Mouse (Mus musculus) telencephalon, adult 2 months (tissue): ENCODE results near the gene Znhit6.

ENCODE experiments used
- DNase-seq: peaks from one replicate; pipeline ENCODE4 v3.0.0-alpha.2; 2011; ENCODE audit warnings: low read depth, low spot score

Gene Znhit6

GRCm38 (mm10) chr3:145575743-145576481 is at the start of gene Znhit6:
Gene Znhit6 (plus strand): TSS chr3:145576205.
- peak; percentile 94 for DNase-seq

GRCm38 (mm10) chr3:145537870-145538269 is 38.1 kb upstream of the Znhit6 start:
- DNase-seq: no peak

DNA sequence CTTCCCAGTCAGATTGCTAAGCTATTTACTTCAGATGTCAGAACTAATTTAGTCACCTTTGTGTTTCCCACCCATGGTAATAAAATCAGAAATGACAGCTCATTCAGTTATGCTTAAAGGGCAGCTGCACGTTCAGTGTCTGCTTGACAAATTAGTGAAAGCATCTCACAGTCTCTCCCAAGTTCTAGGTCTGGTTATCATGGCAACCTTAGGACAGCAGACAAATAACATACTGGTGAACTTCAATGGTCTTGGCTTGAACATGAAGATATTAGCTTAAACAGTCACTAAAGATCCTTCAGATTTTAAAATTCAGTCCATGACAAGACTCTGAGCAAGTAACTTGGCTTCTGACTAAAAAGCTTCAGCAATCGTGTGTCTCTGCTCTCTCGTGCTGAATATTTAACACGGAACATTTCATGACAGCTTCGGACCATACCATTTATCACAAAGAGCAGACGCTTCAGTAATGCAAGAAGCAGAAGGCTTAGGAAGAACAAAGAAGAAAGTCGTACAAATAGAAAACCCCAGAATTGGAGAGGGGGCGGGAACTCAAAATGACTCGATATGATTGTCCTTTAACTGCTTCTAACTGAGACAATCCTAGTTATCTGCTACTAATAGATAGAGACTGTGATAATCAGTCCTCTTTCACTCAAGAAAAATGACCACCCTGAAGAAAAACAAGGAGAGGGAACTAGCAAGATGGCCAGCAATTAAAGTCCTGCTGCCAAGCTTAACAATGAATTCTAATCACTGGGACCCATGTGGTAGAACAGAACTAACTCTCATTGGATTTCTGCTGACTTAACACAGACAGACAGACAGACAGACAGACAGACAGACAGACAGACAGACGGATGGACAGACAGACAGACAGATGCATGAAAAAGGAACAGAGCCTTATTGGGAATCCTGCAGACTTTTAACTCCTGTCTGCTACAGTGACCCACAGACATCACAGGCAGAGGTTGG is 27.3 kb upstream of the Znhit6 start:
- no peak for DNase-seq

GRCm38 (mm10) chr3:145550216-145550615 is 25.8 kb upstream of the Znhit6 start:
- DNase-seq: no peak

DNA sequence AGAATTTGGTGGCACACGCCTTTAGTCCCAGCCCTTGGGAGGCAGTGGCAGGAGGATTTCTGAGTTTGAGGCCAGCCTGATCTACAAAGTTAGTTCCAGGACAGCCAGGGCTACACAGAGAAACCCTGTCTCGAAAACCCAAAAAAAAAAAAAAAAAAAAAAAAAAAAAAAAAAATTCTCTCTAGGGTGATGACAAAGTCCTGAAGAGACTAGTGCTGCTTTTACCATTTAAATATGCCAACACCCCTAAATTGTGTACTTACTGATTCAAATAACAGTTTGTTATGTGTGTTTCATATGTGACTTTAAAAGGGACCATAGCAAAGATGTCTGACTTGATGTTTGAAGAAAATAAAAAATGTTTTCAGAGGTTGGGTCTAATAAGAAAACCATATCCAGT is 21.6 kb upstream of the Znhit6 start:
- DNase-seq: no peak

DNA sequence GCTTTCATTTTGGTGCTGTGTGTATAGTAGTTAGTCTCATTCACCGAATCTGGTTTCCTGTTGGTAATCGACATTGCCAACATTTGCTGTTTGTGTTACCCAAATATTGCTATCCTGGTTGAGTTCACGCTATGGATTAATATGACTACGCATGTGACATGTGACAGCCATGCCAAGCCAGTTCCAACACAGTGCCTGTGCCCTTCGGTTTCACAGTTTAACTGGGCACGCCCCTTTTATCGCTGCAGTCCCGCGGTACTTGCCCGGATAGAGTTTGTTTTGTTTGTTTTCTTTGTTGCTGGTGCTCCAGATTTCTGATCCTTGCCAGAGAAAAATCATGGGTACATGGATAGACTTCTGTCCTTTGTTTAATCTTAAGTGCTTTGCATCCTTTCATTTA is 19.8 kb upstream of the Znhit6 start:
- no peak for DNase-seq

DNA sequence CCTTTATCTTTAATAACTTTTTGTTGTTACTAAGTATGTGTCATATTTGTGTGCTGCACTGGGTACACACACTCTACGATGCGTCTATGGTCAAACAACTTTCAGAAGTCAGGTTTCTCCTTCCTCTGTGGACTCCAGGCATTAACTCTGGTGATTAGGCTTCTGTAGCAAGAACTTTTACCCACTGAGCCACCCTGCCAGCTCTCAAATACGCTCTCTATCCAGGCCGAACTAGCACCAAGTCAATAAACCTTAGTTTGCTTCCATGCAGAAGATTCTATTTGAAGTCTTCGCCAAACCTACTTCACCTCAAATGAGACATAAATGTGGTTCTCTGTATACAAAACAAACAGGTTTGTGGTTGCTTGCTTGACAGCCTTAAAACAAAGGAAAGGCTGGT is 16.3 kb upstream of the Znhit6 start:
- no peak for DNase-seq

DNA sequence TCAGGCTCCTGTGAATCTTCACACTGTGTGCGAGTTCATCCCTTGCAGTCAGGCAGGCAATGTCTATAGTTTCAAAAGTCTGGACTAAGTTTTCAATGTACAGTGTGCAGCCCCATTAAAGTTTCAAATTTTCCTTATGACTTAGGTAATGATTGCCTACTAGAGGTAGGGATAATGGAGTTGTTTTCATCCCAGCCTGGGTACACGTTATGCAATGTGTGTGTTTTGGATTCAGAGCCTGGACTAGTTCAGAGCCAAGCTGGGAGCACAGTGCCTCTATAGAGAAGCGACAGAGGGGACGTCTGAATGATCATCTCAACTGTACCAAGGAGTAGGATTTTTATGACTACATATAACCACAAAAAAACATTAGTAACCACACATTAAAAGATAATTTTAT is 15.9 kb upstream of the Znhit6 start:
- DNase-seq: no peak

DNA sequence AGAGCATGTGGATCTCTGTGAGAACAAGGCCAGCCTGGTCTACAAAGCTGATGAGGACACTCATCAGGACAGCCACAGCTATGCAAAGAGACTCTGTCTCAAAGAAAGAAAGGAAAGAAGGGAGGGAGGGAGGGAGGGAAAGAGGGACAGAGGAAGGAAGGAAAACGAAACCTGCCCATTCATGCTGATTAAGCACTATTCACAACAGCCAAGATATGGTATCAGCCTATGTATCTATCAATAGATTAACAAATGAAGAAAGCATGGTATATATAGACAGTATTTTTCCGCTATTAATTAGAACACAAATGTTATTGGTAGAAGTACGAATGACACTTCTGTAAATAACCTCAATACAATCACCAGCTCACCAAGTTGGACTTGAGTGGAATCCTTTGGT is 1.5 kb upstream of the Znhit6 start:
- DNase-seq: no peak

DNA sequence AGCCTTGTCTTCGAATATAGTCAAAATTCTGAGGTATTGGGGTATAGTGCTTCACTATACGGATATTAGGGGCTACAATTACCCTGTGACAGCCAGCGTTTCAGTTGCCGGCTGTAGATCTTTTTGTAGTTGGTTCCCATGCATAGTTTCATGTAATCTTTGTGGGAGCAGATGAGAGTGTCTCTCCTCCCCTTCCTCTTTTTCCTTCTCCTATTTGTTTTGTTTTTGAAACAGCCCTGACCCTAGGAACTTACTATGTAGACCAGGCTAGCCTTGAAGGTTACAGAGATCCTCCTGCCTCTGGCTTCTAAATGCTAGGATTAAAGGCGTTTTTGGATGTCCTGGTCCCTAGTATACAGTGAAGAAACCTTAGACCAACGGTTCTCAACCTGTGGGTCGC is 665 bp upstream of the Znhit6 start:
- DNase-seq: no peak

DNA sequence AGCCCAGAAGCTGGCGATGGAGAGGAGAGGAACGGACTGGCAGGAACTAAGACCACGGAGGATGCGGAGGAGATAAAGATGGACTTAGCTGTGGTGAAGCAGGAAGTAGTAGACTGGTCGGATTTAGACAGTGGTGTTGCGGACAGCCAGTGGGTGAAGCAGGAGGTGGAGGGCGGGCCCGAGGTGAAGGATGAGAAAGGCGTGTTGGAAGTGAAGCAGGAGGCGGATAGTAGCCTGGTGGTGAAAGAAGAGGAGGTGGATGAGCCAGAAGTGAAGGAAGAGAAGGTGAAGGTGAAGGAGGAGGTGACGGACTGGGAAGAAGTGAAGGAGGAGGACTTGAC is 447 bp downstream of the Znhit6 start:
- no peak for DNase-seq

DNA sequence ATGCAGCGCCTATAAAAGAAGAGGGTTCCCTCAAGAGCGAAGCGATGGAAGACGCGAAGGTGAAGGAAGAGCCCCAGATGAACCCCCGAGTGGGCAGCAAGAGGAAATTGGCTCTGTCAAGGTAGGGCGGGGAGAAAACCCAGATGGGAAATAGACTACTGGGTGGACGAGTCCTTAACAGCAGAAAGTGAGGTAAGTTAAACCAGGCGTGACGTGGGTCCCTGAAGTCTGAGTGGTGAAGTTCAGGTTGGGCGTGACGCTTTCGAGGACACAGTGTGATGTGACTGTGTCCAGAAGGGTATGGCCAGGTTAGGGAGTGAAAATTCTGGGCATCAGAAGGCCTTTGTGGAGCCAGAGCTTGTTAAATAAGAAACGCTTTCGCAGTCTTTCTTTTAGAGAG is 871 bp downstream of the Znhit6 start:
- no peak for DNase-seq

- DNase-seq: no peak
Measured at GRCm38 (mm10) chr3:145583043-145583442, 7.0 kb downstream of the Znhit6 start.

DNA sequence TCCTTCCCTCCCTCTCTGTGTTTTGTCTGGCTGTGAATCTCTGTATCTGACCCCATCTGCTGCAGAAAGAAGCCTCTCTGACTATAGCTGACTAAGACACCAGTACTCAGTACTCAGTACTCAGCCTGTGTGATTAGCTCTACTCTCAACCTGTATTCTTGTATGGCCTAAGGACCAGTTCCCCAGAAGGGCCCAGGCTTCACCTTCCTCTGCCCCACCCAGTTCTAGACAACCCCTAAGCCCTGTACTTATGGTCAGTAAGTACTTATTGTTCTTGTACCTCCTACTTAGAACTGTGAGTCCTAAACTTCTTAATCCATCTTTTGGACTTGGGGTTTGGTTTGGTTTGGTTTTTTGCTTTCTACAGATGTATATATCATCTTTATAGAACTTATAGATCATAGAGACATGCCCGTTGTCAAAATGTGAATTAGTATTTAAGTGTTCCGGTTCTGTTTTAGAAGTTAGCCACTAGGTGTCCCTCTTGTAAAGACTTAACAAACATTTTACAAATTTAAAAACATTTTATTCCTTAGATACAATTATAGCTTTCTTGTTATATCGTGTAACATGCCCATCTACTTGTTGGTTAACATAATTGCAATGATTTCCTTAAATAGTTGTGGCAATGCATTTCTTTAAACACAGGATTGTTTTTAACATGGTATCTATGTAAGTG is 7.7 kb downstream of the Znhit6 start:
- peak; percentile 18 for DNase-seq

- no peak for DNase-seq
Measured at GRCm38 (mm10) chr3:145590562-145590961, 14.6 kb downstream of the Znhit6 start.

DNA sequence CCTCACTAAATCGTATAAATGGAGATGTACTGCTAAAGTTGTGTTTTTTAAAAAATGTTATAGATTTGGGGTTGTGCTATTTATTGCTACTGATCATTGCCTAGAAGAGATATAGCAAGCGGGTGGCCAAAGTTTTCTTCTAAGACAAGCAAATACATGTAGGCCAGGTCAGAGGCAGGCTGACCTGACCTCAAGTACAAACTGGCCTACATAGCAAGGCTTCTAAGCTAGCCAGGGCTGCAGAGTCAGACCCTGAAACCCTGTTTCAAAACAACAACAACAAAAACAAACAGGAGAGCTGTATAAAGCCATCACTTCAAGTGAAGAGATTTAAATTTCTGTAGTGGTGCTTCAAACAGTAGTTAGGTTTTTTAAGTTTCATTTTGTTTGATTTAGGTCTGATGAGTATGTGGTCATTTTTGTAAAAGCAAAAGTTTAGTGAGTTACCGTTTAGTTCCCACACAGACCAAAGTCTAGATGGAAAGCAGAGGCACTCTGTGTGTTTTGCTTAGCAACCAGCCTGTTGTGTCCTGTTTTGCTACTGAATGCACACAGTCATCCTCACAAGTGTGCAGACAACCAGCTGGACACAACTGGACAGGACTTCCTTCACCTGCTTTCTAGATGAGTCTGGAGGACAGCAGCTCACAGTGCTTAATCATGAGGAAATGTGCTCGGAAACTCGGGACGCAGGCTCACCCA is 16.0 kb downstream of the Znhit6 start:
- DNase-seq: no peak

- DNase-seq: no peak
Measured at GRCm38 (mm10) chr3:145595354-145595753, 19.3 kb downstream of the Znhit6 start.

DNA sequence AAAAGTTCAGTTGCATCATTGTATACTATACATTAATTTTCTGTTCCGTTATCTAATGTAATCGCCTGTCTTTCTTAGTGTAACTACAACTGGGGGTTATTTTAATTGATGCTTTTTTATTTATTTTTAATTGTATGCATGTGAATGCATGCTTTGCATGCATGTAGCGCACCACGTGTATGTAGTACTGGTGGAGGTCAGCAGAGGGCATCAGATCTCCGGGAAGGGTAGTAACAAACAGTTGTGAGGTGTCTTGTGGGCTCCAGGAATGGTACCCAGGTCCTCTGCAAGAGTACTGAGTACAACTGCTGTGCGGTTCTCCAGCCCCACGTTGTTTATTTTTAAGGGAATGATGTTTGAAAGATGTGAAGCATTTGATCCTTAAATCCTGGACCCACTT is 23.1 kb downstream of the Znhit6 start:
- DNase-seq: no peak

DNA sequence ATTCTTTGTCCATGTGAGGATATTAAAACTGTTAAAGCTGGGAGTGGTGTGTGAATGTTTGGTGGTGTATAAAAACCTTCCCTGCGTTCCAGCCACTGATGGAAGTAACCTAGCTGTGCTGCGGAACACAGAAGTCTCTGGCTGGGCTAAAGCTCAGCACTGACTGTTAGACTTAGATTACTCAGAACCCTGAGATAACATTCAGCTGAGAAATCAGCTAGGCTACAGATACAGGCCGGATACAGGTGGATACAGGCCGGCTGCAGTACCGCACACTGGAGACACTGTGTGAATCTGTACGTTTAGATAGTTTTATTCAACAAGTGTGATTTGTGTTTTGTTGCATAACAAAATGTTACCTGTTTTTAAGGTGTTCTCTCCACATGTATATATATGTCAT is 24.8 kb downstream of the Znhit6 start:
- DNase-seq: no peak

GRCm38 (mm10) chr3:145601345-145601744 is 25.3 kb downstream of the Znhit6 start:
- DNase-seq: no peak

DNA sequence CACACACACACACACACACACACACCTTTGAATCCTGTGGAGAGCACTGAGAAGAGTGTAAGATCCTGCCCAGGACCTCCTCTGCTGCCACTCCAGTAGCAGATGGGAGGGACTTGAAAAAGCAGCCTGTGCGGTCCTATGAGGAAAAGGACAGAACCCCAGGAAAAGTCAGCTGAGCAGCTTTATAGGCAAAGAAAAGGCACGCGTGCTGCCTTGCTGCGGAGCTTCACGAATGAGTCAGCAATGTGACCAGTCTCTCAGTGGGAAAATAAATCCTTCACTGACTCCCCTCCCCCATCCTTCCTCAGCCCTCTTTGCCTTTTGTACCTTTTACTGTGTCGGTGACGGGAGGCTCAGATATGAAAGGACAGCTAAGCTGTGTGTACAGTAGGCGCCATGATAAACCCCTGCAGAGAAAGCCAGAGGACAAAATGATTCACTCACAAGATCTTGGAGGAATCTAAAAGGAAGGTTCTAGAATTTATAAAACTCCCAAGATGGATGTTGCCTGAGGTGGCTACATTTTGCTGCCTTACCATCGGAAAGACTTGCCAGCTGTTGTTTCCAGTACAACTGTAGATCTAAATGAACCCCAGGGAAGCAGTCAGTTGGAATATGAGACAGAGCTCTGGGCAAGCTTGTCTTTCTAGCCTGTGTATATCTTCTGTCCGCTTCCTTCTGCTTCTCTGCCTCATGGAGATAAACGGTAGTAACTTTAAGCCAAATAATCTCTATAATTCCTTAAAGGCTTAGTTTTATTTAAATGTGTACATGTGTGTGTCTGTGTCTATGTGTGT is 26.6 kb downstream of the Znhit6 start:
- DNase-seq: no peak
